Mouse (Mus musculus) stomach, embryonic 16.5 days (tissue): ENCODE data around the gene Pard3b. TPM values are rescaled to one million over a fixed set of nuclear protein-coding genes. Genes with fewer than 3 reads are reported as not detected.

Experiments used
- ATAC-seq: fragments of 200-750 bp; cut with Nextera tagmentation; 2 replicates; pipeline ENCODE4 v1.8.0; 2017; ENCODE audit warnings: moderate number of reproducible peaks, moderate TSS enrichment; ENCODE audit not compliant: insufficient read depth, low FRiP score
- H3K27ac ChIP-seq: fragments of 300-500 bp; sonication (generic); 2 replicates; pipeline ENCODE4 v1.5.1; 2014; ENCODE audit warnings: low read length
- H3K27me3 ChIP-seq: fragments of 300-500 bp; sonication (generic); 2 replicates; pipeline ENCODE4 v1.6.1; 2014; ENCODE audit warnings: low read length, control low read depth, mixed read lengths; ENCODE audit not compliant: control insufficient read depth, insufficient read depth
- H3K36me3 ChIP-seq: fragments of 300-500 bp; sonication (generic); 2 replicates; pipeline ENCODE4 v1.6.1; 2014; ENCODE audit warnings: low read length; ENCODE audit not compliant: control insufficient read depth, insufficient read depth
- H3K4me1 ChIP-seq: fragments of 300-500 bp; sonication (generic); 2 replicates; pipeline ENCODE4 v1.6.1; 2014; ENCODE audit warnings: low read length, control low read depth, mixed read lengths; ENCODE audit not compliant: control insufficient read depth, insufficient read depth
- H3K4me2 ChIP-seq: fragments of 300-500 bp; sonication (generic); 2 replicates; pipeline ENCODE4 v1.6.1; 2014; ENCODE audit warnings: low read depth, low read length, mixed read lengths
- H3K4me3 ChIP-seq: fragments of 300-500 bp; sonication (generic); replicated peaks from 2 replicates; pipeline ENCODE4 v1.5.1; 2014; ENCODE audit warnings: mild to moderate bottlenecking, low read length
- H3K9ac ChIP-seq: fragments of 300-500 bp; sonication (generic); 2 replicates; pipeline ENCODE4 v1.6.1; 2014; ENCODE audit warnings: low read length
- H3K9me3 ChIP-seq: fragments of 300-500 bp; sonication (generic); replicated peaks from 2 replicates; pipeline ENCODE4 v1.6.1; 2016; ENCODE audit warnings: low read length, control low read depth; ENCODE audit not compliant: control insufficient read depth
- WGBS: fragments of 180-500 bp; shearing (Covaris S2); extraction: QIAGEN DNeasy Blood & Tissue Kit; methylation state at CpG from one replicate; pipeline ENCODE4 v1.1.7; 2014; 5-methylcytosine and 5-hydroxymethylcytosine counted together
- polyA plus RNA-seq: library from polyadenylated mRNA; unstranded; fragments of >200 nt; fragmentation: Nextera tagmentation; extraction: Ambion mirVana; gene quantifications from 2 replicates; pipeline ENCODE4 v1.2.1, GENCODE M21; 2015

The Pard3b gene
- polyA plus RNA-seq, 1 experiment from 2014 or later, result 15.7 TPM

- no peak for ATAC-seq
- H3K4me1 ChIP-seq, result no peaks in the 10 kb centered on the region
- no peak overlapping the region for H3K27ac ChIP-seq
- H3K9me3 ChIP-seq, result no peaks in the 10 kb centered on the region
- H3K9ac ChIP-seq, result no peak overlapping the region
- no peaks in the 10 kb centered on the region for H3K36me3 ChIP-seq
- H3K4me2 ChIP-seq, result no peak overlapping the region
- H3K27me3 ChIP-seq, result no peaks in the 10 kb centered on the region
- 67% methylated on average over 4 of the region's 4 CpGs for WGBS
- H3K4me3 ChIP-seq, result no peak overlapping the region
These were observed 1040.2 kb downstream of the Pard3b start for GRCm38 (mm10) chr1:62678611-62679344.

- Histone ChIP-seq H3K36me3 (no peaks in the 10 kb centered on the region), H3K27ac (no peak overlapping the region), H3K4me3 (no peak overlapping the region)
These were observed 1040.8 kb downstream of the Pard3b start for GRCm38 (mm10) chr1:62679466-62679865.

DNA sequence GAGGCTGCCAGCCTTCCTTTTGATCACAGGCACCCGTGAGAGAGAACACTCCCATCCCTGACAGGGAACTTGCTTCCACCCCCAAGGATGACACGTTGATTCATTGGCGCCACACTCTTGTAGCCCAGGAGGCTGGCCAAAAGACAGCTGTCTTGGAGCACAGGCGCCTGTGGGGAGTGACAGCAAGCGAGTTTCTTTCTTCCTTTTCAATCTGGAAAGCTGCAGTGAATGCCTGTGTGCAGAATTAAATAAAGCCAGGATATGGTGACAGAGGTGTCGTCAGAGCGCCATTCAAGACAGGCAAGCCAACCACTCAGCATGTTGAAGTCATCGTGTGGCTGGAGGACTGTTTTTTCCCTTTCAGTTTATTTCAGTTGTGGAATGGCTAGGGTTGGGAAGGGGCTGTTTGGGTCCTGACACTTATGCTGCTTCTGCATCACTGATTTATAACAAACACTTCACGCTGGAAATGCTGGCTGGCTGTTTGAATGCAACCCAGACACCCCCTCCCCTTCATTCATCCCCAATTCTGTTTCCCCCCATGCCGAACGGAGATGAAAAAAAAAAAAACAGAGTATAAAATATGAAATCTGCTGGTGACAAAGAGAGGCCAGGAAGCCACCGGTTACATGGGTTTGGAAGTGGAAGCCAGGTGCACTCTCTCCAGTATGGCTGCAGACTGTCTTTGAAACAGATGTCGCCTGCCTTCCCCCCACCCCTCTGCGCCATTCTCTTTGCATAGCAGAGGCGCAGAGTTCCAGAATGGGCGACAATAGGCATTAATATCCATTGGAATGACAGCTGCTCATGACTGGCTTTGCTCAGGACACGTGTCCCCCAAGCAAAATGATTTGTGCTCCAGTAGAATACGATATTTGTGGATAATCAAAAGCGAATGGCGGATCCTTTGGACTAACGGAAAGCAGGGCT is 1044.1 kb downstream of the Pard3b start:
- H3K27ac ChIP-seq, result no peak overlapping the region
- H3K4me3 ChIP-seq, result no peak overlapping the region
- no peaks in the 10 kb centered on the region for H3K36me3 ChIP-seq
- H3K4me1 ChIP-seq, result no peaks in the 10 kb centered on the region
- no peak for ATAC-seq
- H3K9ac ChIP-seq, result no peak overlapping the region
- no peaks in the 10 kb centered on the region for H3K27me3 ChIP-seq
- H3K9me3 ChIP-seq, result no peaks in the 10 kb centered on the region
- peak overlapping the region; percentile 3; the same call in 1 of the 2 replicates for H3K4me2 ChIP-seq
- whole genome bisulfite sequencing, result 50% methylated on average over 21 of the region's 21 CpGs

More at GRCm38 (mm10) chr1:62679466-62679865, 1040.8 kb downstream of the Pard3b start:
- Histone ChIP-seq H3K4me2 (no peak overlapping the region), H3K9me3 (no peaks in the 10 kb centered on the region), H3K9ac (no peak overlapping the region), H3K4me1 (no peaks in the 10 kb centered on the region), H3K27me3 (no peaks in the 10 kb centered on the region)
- ATAC-seq, result no peak
- WGBS, result 91% methylated on average over 2 of the region's 2 CpGs

DNA sequence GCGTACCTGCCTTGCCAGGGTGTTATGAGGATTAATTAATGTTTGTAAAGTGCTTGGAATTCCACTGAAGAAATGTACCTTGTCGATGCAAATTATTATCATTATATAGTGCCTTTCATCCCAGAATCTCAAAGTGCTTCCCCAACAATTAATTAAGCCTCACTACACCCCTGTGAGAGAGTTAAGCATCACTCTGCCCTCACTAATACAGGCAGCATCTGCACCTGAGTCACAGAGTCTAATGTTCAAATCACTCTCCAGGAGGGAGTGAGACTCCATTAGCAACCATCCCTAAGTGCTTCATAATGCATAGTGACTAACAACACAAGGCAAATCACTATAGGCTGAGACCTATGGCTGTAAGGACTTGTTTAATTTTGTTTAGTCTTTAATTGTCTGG is 1044.9 kb downstream of the Pard3b start:
- Histone ChIP-seq H3K9me3 (no peaks in the 10 kb centered on the region), H3K4me2 (no peak overlapping the region), H3K36me3 (no peaks in the 10 kb centered on the region), H3K4me3 (no peak overlapping the region), H3K4me1 (no peaks in the 10 kb centered on the region), H3K27me3 (no peaks in the 10 kb centered on the region), H3K9ac (no peak overlapping the region), H3K27ac (no peak overlapping the region)
- WGBS, result 79% methylated on average over 2 of the region's 2 CpGs
- ATAC-seq, result no peak

DNA sequence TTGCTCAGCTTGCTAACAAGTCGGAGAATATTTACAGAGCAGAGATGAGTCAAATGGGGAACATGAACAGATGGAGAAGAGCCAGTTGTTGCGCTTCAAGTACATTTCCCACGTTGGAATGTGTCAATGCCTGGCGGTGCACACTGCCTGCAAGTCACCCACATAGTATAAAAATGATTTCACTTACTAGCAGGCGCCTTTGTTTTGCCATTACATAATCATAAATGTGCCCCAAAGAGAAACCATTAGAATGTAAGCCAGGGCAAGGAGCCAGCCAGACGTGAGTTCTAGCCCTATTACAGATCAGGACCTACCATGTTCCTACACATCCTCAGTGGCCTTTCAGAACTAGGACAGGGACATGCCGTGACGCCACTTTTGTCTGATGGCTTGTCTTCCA is 1048.9 kb downstream of the Pard3b start:
- no peak for ATAC-seq
- Histone ChIP-seq H3K27ac (no peak overlapping the region), H3K36me3 (no peaks in the 10 kb centered on the region)

GRCm38 (mm10) chr1:62691175-62691574 is 1052.6 kb downstream of the Pard3b start:
- Histone ChIP-seq H3K27ac (no peak overlapping the region), H3K4me3 (no peak overlapping the region), H3K9me3 (no peaks in the 10 kb centered on the region), H3K27me3 (no peaks in the 10 kb centered on the region), H3K4me1 (no peaks in the 10 kb centered on the region), H3K36me3 (no peaks in the 10 kb centered on the region), H3K9ac (no peak overlapping the region), H3K4me2 (no peak overlapping the region)
- 79% methylated on average over 6 of the region's 6 CpGs for WGBS
- ATAC-seq, result no peak

More for the DNA sequence above, 1048.9 kb downstream of the Pard3b start:
- 59% methylated on average over 8 of the region's 8 CpGs for WGBS
- no peak overlapping the region for H3K4me3 ChIP-seq
- H3K4me2 ChIP-seq, result no peak overlapping the region
- no peaks in the 10 kb centered on the region for H3K9me3 ChIP-seq
- H3K4me1 ChIP-seq, result no peaks in the 10 kb centered on the region
- no peaks in the 10 kb centered on the region for H3K27me3 ChIP-seq
- no peak overlapping the region for H3K9ac ChIP-seq
